Mouse (Mus musculus): ENCODE measurements around the gene A930002H24Rik. TPM values are rescaled to one million over a fixed set of nuclear protein-coding genes. Genes with fewer than 3 reads are reported as not detected.

Gene A930002H24Rik
- total RNA-seq, 2 experiments from 2014 or later: not detected

DNA sequence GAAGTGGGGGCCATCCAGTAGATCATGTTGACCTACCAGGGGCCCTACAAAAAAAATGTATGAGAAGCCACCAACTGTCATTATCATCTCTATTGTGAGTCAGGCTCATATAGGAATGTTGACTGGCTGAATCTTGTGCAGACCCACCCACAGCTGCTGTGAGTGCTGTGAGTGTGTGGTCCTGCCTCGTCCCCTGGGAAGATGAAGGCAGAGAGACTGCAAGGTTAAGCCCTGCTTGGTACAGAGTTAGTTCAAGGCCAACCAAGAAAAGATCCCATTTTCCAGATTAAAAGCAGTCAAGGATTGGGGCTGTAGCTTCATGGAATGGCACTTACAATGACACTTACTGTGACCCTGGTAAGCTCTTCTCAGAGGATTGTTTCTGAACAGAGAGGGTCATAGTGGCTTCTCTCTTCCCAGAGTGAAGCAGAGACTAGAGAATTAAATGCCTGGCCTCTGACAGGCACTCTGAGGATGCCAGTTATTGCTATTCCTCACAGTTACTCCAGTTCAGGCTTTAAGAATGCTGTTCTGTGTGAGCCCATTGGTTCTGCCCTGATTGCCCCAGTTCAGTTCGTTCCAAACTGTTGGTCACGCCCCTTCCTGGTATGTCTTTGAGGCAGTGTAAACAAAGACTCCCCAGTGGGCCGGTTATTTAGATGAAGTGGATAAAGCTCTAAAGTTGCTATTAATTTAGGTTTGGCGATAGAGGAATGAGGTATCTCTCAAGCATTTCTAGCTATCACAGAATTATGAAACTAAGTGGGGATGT is 34.8 kb downstream of the A930002H24Rik start:
- DNase-seq (ENCODE audit: extremely low spot score in 1 of 2, low spot score in 2 of 2): no peak
- Histone ChIP-seq H3K27ac (no peak overlapping the region), H3K4me3 (no peak overlapping the region)
- intact Hi-C loops (cut with DNase I): no loop called here
- TF ChIP-seq CTCF (IDR thresholded peaks at IDR 0.05): no peak

DNA sequence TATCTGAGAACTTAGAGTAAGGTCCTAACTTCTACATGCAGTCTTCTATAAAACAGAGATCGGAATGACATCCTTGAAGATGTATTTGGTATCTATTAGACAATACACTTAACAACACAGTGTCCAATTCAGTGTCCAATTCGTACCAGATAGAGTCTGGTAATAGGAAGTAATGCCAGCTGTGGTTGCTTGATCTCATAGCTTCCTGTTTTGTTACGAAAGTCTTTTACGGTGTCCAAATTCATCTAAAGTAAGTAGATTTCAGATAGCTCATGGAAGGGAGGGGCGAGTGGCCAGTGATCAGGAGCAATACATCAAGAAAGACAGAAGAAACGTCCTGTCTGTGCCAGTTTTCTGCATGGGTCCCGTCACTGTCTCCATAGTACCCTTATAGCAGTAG is 36.8 kb downstream of the A930002H24Rik start:
- no peak overlapping the region for H3K4me3 ChIP-seq
- no peak for TF ChIP-seq CTCF (IDR thresholded peaks at IDR 0.05)
- no peak for DNase-seq (ENCODE audit: extremely low spot score in 1 of 2, low spot score in 2 of 2)
- intact Hi-C loops (cut with DNase I): no loop called here
- H3K27ac ChIP-seq: no peak overlapping the region

DNA sequence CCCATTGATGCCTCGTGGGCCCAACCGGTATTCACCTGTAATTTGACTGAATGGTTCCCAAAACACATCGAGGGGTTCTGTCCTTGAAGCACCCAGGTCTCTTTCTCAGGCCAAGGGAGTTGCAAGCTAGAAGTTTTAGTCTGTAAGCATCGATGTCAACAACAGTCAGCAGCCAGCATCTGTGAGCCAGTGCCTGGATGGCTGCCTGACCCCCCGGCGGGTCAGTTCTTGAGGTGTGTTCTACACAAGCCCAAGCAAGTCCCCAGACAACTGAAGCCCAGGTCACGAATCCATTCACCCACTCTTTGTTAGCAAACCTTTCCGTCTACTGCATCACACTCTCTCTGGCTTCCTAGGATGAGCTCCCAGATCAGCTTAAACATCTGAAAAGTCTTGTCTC is 37.4 kb downstream of the A930002H24Rik start:
- no peak for DNase-seq (ENCODE audit: extremely low spot score in 1 of 2, low spot score in 2 of 2)
- intact Hi-C loops (cut with DNase I): no loop called here
- no peak for TF ChIP-seq CTCF (IDR thresholded peaks at IDR 0.05)
- no peak overlapping the region for H3K27ac ChIP-seq
- no peak overlapping the region for H3K4me3 ChIP-seq

DNA sequence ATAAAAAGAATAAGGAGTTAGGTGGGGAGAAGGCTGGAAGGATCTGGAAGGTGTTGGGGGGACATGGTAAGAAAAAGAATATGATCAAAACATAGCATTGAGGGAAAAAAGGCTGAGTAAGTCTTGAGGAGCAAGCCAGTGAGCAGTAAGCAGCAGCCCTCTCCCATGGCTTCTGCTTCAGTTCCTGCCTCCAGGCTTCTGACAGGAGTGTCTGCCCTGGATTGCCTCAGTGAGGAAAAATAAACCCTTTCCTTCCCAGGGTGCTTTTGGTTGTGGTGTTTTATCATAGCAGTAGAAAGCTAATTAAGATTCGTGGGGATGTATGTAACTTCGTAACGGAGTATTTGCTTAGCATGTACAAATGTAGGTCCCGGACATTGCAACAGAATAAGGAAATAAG is 39.5 kb downstream of the A930002H24Rik start:
- no peak for TF ChIP-seq CTCF (IDR thresholded peaks at IDR 0.05)
- no peak for DNase-seq (ENCODE audit: extremely low spot score in 1 of 2, low spot score in 2 of 2)
- intact Hi-C loops (cut with DNase I): no loop called here
- Histone ChIP-seq H3K4me3 (no peak overlapping the region), H3K27ac (no peak overlapping the region)

DNA sequence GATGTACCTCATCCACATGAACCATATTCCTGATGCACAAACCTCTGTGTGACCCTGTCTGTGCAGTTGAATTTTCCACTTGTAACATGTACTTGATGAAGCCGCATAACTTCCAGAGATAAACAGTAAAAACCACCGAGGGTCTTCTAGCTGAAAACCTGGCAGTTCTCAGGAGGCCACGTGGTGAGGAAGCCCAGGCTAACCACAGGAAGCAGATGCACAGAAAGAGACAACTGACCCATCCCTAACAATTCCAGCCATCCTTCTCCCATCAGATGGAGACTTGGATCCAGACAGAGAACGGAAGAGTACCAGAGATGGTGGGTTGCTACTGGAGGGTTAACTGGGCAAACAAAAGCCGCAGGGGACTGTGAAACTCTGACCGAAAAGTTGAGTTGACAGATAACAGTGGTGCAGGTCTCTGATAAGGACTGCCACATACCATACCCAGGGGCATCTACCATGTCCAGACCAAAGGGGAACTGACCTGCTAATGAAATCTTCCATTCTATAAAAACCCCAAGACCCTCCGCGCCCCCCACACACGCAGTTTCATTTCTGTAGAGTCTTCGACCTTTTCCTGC is 45.1 kb downstream of the A930002H24Rik start:
- H3K27ac ChIP-seq: no peak overlapping the region
- no peak for DNase-seq (ENCODE audit: extremely low spot score in 1 of 2, low spot score in 2 of 2)
- intact Hi-C loops (cut with DNase I): no loop called here
- H3K4me3 ChIP-seq: no peak overlapping the region
- TF ChIP-seq CTCF (IDR thresholded peaks at IDR 0.05): no peak

DNA sequence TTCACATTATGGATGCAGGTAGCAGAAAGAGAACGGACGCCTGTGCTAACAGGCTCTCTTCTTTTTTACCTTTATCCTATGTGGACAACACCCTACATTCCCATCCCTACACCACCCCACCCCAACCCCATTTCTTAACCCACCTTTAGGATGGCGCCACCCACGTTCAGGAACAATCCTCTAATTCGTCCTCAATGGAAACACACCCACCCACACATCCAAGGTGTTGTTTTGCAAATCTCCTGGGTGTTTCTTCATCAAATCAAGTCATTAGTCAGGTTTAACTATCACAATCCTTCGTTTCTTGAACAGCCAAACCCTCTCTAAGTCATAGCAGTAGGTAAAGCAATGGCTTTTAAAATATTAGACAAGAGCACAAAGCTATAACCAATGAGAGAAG is 50.0 kb downstream of the A930002H24Rik start:
- intact Hi-C loops (cut with DNase I): no loop called here
- DNase-seq (ENCODE audit: extremely low spot score in 1 of 2, low spot score in 2 of 2): no peak
- no peak for TF ChIP-seq CTCF (IDR thresholded peaks at IDR 0.05)
- H3K4me3 ChIP-seq: no peak overlapping the region
- no peak overlapping the region for H3K27ac ChIP-seq

Other genes with a start within 250 kb of the A930002H24Rik start
- gene Fer, start 729 bp downstream of the A930002H24Rik start, total RNA-seq (2021): 10 to 100 TPM; 30.0 to 30.9 TPM